Mouse (Mus musculus) erythroid progenitor cell, adult 5-6 weeks (primary cell): ENCODE results near the gene Bpifa6. TPM values are rescaled to one million over a fixed set of nuclear protein-coding genes. Genes with fewer than 3 reads are reported as not detected.
"Not testable (repeated sequence)": the region's sequence is repeated elsewhere in the genome, so short reads cannot be mapped to it uniquely, and the experiment has no call there.

ENCODE experiments used
- ATAC-seq: replicated peaks from 2 replicates; pipeline ENCODE4 v1.8.0; 2016; ENCODE audit warnings: moderate number of reproducible peaks, mild to moderate bottlenecking, moderate TSS enrichment, inconsistent platforms; ENCODE audit not compliant: poor library complexity, low FRiP score, severe bottlenecking
- total RNA-seq, 2 experiments: library from RNA; stranded (forward) in 1 of 2; stranded (reverse) in 1 of 2; fragments of 150-400 nt in 1 of 2; fragments of 186-747, 209-891 nt in 1 of 2; gene quantifications; 2 replicates each; pipeline versions ENCODE4 v1.2.3 to v1.2.4; 2015 to 2017; ENCODE audit warnings: low replicate concordance in 2 of 2

Gene Bpifa6
- total RNA-seq, 2 experiments from 2014 or later: not detected

- ATAC-seq: no peak
Measured at GRCm38 (mm10) chr2:154017990-154018389, 43.2 kb downstream of the Bpifa6 start.

- ATAC-seq: not testable (repeated sequence)
Measured at GRCm38 (mm10) chr2:154024676-154025075, 49.9 kb downstream of the Bpifa6 start.

GRCm38 (mm10) chr2:154038932-154039331 lies 64.2 kb downstream of the Bpifa6 start:
- no peak for ATAC-seq

- ATAC-seq: no peak
Measured at GRCm38 (mm10) chr2:154044743-154045142, 70.0 kb downstream of the Bpifa6 start.

Other genes with a start within 250 kb of the Bpifa6 start
- 75.0 and 109 TPM in 2 replicates for gene Mapre1, start 233.7 kb upstream of the Bpifa6 start, total RNA-seq (2015; ENCODE audit: low replicate concordance)
- gene Mapre1, start 233.7 kb upstream of the Bpifa6 start, total RNA-seq (2017; ENCODE audit: low replicate concordance): 87.6 and 151 TPM in 2 replicates
- gene Efcab8, start 195.0 kb upstream of the Bpifa6 start, total RNA-seq (2015; ENCODE audit: low replicate concordance): not detected in 2 replicates
- 0.51 TPM in 1 of 2 replicates, not detected in the other for gene Efcab8, start 195.0 kb upstream of the Bpifa6 start, total RNA-seq (2017; ENCODE audit: low replicate concordance)
- gene Sun5, start 103.9 kb upstream of the Bpifa6 start, total RNA-seq (2015; ENCODE audit: low replicate concordance): not detected in 2 replicates
- gene Sun5, start 103.9 kb upstream of the Bpifa6 start, total RNA-seq (2017; ENCODE audit: low replicate concordance): not detected in 2 replicates
- gene Bpifb2, start 99.9 kb upstream of the Bpifa6 start, total RNA-seq (2015; ENCODE audit: low replicate concordance): not detected in 2 replicates
- not detected in 2 replicates for gene Bpifb2, start 99.9 kb upstream of the Bpifa6 start, total RNA-seq (2017; ENCODE audit: low replicate concordance)
- not detected in 2 replicates for gene Bpifb6, start 74.6 kb upstream of the Bpifa6 start, total RNA-seq (2015; ENCODE audit: low replicate concordance)
- gene Bpifb6, start 74.6 kb upstream of the Bpifa6 start, total RNA-seq (2017; ENCODE audit: low replicate concordance): not detected in 2 replicates
- not detected in 2 replicates for gene Bpifb3, start 56.7 kb upstream of the Bpifa6 start, total RNA-seq (2015; ENCODE audit: low replicate concordance)
- not detected in 2 replicates for gene Bpifb3, start 56.7 kb upstream of the Bpifa6 start, total RNA-seq (2017; ENCODE audit: low replicate concordance)
- gene Bpifb4, start 36.7 kb upstream of the Bpifa6 start, total RNA-seq (2015; ENCODE audit: low replicate concordance): not detected in 2 replicates
- not detected in 2 replicates for gene Bpifb4, start 36.7 kb upstream of the Bpifa6 start, total RNA-seq (2017; ENCODE audit: low replicate concordance)
- gene Bpifa2, start 33.3 kb downstream of the Bpifa6 start, total RNA-seq (2015; ENCODE audit: low replicate concordance): not detected in 2 replicates
- not detected in 2 replicates for gene Bpifa2, start 33.3 kb downstream of the Bpifa6 start, total RNA-seq (2017; ENCODE audit: low replicate concordance)
- gene Bpifa3, start 155.4 kb downstream of the Bpifa6 start, total RNA-seq (2015; ENCODE audit: low replicate concordance): not detected in 2 replicates
- gene Bpifa3, start 155.4 kb downstream of the Bpifa6 start, total RNA-seq (2017; ENCODE audit: low replicate concordance): not detected in 2 replicates
- gene Bpifa1, start 167.9 kb downstream of the Bpifa6 start, total RNA-seq (2015; ENCODE audit: low replicate concordance): not detected in 2 replicates
- not detected in 2 replicates for gene Bpifa1, start 167.9 kb downstream of the Bpifa6 start, total RNA-seq (2017; ENCODE audit: low replicate concordance)
- not detected in 2 replicates for gene Bpifa5, start 187.7 kb downstream of the Bpifa6 start, total RNA-seq (2015; ENCODE audit: low replicate concordance)
- not detected in 2 replicates for gene Bpifa5, start 187.7 kb downstream of the Bpifa6 start, total RNA-seq (2017; ENCODE audit: low replicate concordance)
- gene Bpifb1, start 215.9 kb downstream of the Bpifa6 start, total RNA-seq (2015; ENCODE audit: low replicate concordance): not detected in 2 replicates
- gene Bpifb1, start 215.9 kb downstream of the Bpifa6 start, total RNA-seq (2017; ENCODE audit: low replicate concordance): not detected in 2 replicates
- not detected in 2 replicates for gene Bpifb5, start 248.8 kb downstream of the Bpifa6 start, total RNA-seq (2015; ENCODE audit: low replicate concordance)
- gene Bpifb5, start 248.8 kb downstream of the Bpifa6 start, total RNA-seq (2017; ENCODE audit: low replicate concordance): not detected in 2 replicates